8 mouse cellular contexts compared by ENCODE assay signal in the genomic region with DNA sequence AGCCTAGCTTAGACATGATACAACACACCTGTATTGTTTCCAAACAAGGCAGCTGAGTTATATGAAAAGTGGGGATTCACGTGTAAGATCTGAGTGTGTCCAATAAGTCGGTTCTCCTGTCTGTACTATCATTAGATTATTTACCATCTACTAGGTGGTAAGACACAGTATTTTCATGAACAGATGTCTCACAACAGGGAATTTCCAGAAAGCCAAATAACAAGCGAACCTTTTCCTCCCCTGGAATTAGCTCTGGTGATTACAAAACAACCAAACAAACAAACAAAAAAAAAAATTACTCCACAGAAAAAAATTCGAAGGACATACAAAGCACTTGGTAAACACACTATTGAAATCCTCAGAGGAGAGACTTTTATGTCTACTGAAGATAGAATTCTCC. TPM values are rescaled to one million over a fixed set of nuclear protein-coding genes. Genes with fewer than 3 reads are reported as not detected.
A peak's percentile ranks its signal among the peaks of the same experiment; 100 is the strongest.
DNase-seq lines count a peak whose midpoint lies in the region; ATAC-seq and TF ChIP-seq lines count a peak whose summit lies in the region.

No protein-coding gene starts in this region.

- H3K4me3 ChIP-seq in gastrocnemius, adult 2 months = peak overlapping the region; percentile 97
- H3K4me3 ChIP-seq in kidney, embryonic 15.5 days (replicated peaks) = no peak overlapping the region; the same call in 1 of the 2 replicates
- H3K4me3 ChIP-seq in midbrain, embryonic 15.5 days = no peak overlapping the region
- no peak overlapping the region for H3K4me3 ChIP-seq in midbrain, embryonic 16.5 days (ENCODE audit: low read depth, low read length)
- H3K4me3 ChIP-seq in myocyte = no peak overlapping the region

- DNase-seq in gastrocnemius, adult 2 months = no peak
- no peak for DNase-seq in gastrocnemius, postnatal 14 days
- no peak for DNase-seq in kidney, adult 11 months
- no peak for DNase-seq in yolk sac, embryonic 10.5 days (ENCODE audit: low spot score)

- intact Hi-C loops in gastrocnemius, adult 2 months (cut with DNase I) = loop anchor here (5.0 kb wide), 1 partner anchor 134 kb away; a partner anchor contains a TSS
- intact Hi-C loops in gastrocnemius, postnatal 14 days (cut with DNase I; ENCODE audit: low total_unique reads) = no loop called here

- no peak for TF ChIP-seq CTCF in gastrocnemius, adult 2 months (IDR thresholded peaks at IDR 0.05)

- H3K9me3 ChIP-seq in kidney, embryonic 15.5 days (replicated peaks) = no peaks in the 10 kb centered on the region
- no peaks in the 10 kb centered on the region for H3K9me3 ChIP-seq in midbrain, embryonic 15.5 days
- H3K9me3 ChIP-seq in midbrain, embryonic 16.5 days (replicated peaks; ENCODE audit: control insufficient read depth, low read length, poor library complexity, severe bottlenecking) = no peaks in the 10 kb centered on the region

- no peaks in the 10 kb centered on the region for H3K27me3 ChIP-seq in kidney, embryonic 15.5 days
- no peaks in the 10 kb centered on the region for H3K27me3 ChIP-seq in midbrain, embryonic 15.5 days (replicated peaks)
- no peaks in the 10 kb centered on the region for H3K27me3 ChIP-seq in midbrain, embryonic 16.5 days (ENCODE audit: control insufficient read depth, insufficient read depth, low read depth, low read length)
- no peaks in the 10 kb centered on the region for H3K27me3 ChIP-seq in myocyte (ENCODE audit: control insufficient read depth, insufficient read depth, insufficient read length)

- H3K4me2 ChIP-seq in kidney, embryonic 15.5 days = peak overlapping the region; percentile 68; the same call in 1 of the 2 replicates
- H3K4me2 ChIP-seq in midbrain, embryonic 15.5 days = peak overlapping the region; percentile 31; the same call in 1 of the 2 replicates
- no peak overlapping the region for H3K4me2 ChIP-seq in midbrain, embryonic 16.5 days (ENCODE audit: low read length)
- H3K4me2 ChIP-seq in myocyte (ENCODE audit: low read depth) = peak overlapping the region; percentile 59

- peaks cover 20% of the 10 kb centered on the region for H3K36me3 ChIP-seq in kidney, embryonic 15.5 days
- peaks cover 13% of the 10 kb centered on the region; the same call in 1 of the 2 replicates for H3K36me3 ChIP-seq in midbrain, embryonic 15.5 days (replicated peaks)
- H3K36me3 ChIP-seq in midbrain, embryonic 16.5 days (ENCODE audit: control insufficient read depth, insufficient read depth, low read length) = 0 out of 2 replicates have a peak, but pooled peaks cover 4% of the 10 kb centered on the region
- peaks cover 13% of the 10 kb centered on the region for H3K36me3 ChIP-seq in myocyte (ENCODE audit: control insufficient read depth, insufficient read depth)

- peaks cover 14% of the 10 kb centered on the region for H3K4me1 ChIP-seq in kidney, embryonic 15.5 days
- H3K4me1 ChIP-seq in midbrain, embryonic 15.5 days = peaks cover 32% of the 10 kb centered on the region
- H3K4me1 ChIP-seq in midbrain, embryonic 16.5 days (ENCODE audit: control insufficient read depth, insufficient read depth, low read length) = peaks cover 29% of the 10 kb centered on the region

- H3K9ac ChIP-seq in kidney, embryonic 15.5 days = no peak overlapping the region
- H3K9ac ChIP-seq in midbrain, embryonic 15.5 days = no peak overlapping the region
- H3K9ac ChIP-seq in midbrain, embryonic 16.5 days (ENCODE audit: low read depth, low read length) = no peak overlapping the region

- ATAC-seq in kidney, embryonic 15.5 days (replicated peaks; ENCODE audit: low FRiP score) = no peak
- ATAC-seq in midbrain, embryonic 15.5 days (replicated peaks) = no peak
- no peak for ATAC-seq in midbrain, embryonic 16.5 days

- H3K79me2 ChIP-seq in myocyte (ENCODE audit: control insufficient read depth, insufficient read depth) = peaks cover 39% of the 10 kb centered on the region

- H3K27ac ChIP-seq in gastrocnemius, adult 2 months = peak overlapping the region; percentile 91; the same call in 1 of the 2 replicates
- H3K27ac ChIP-seq in kidney, embryonic 15.5 days = no peak overlapping the region
- H3K27ac ChIP-seq in midbrain, embryonic 15.5 days = no peak overlapping the region
- H3K27ac ChIP-seq in midbrain, embryonic 16.5 days (ENCODE audit: low read length) = no peak overlapping the region

- TF ChIP-seq POLR2A in myocyte (IDR thresholded peaks at IDR 0.05; ENCODE audit: insufficient read length, low read depth) = no peak

- WGBS in kidney, embryonic 15.5 days = 78% methylated on average over 4 of the region's 4 CpGs
- WGBS in midbrain, embryonic 15.5 days = 81% methylated on average over 4 of the region's 4 CpGs
- 84% methylated on average over 4 of the region's 4 CpGs for WGBS in midbrain, embryonic 16.5 days

- no peak overlapping the region for H3ac ChIP-seq in myocyte (ENCODE audit: control insufficient read depth, insufficient read length)

TF ChIP-seq in myocyte, 11 proteins besides CTCF, POLR2A, EP300 and RAD21:
- TF ChIP-seq POLR2AphosphoS2 (IDR thresholded peaks at IDR 0.05; ENCODE audit: insufficient read length, low read depth) = no peak
- TF ChIP-seq CEBPB (IDR thresholded peaks at IDR 0.05; ENCODE audit: insufficient read depth, poor library complexity, severe bottlenecking) = no peak
- no peak for TF ChIP-seq REST (IDR thresholded peaks at IDR 0.05; ENCODE audit: insufficient read depth, insufficient read length)
- no peak for TF ChIP-seq SRF (IDR thresholded peaks at IDR 0.05; ENCODE audit: control insufficient read depth, insufficient read length, low read depth)
- TF ChIP-seq MYOD1 (IDR thresholded peaks at IDR 0.05; ENCODE audit: control insufficient read depth in 1 of 3, insufficient read length in 2 of 3, low read depth in 2 of 3) = no peak
- TF ChIP-seq USF1 (IDR thresholded peaks at IDR 0.05; ENCODE audit: low read depth) = no peak
- no peak for TF ChIP-seq TCF3 (IDR thresholded peaks at IDR 0.05; ENCODE audit: insufficient read length, low read depth)
- no peak for TF ChIP-seq E2F4 (IDR thresholded peaks at IDR 0.05; ENCODE audit: insufficient read depth)
- TF ChIP-seq TCF12 (IDR thresholded peaks at IDR 0.05; ENCODE audit: insufficient read depth, poor library complexity, severe bottlenecking) = no peak
- no peak for TF ChIP-seq MYOG (IDR thresholded peaks at IDR 0.05; ENCODE audit: control insufficient read depth in 1 of 3, insufficient read depth in 1 of 3, insufficient read length in 2 of 3, low read depth in 2 of 3)
- TF ChIP-seq MAX (IDR thresholded peaks at IDR 0.05; ENCODE audit: low read depth) = no peak

RNA-seq across cellular contexts. Expression of a gene that starts 0.8 kb away (rescaled TPM):
- total RNA-seq in gastrocnemius, adult 2 months (2021) = 1 to 10 TPM; 8.7 to 9.4 TPM
- total RNA-seq in gastrocnemius, postnatal 14 days (2021) = 1 to 10 TPM; 7.5 to 7.6 TPM
- 17.6 and 17.7 TPM in 2 replicates for polyA plus RNA-seq in kidney, embryonic 15.5 days (2015; fragmentation: Nextera tagmentation; extraction: Ambion mirVana)
- polyA plus RNA-seq in midbrain, embryonic 15.5 days (2015; fragmentation: Nextera tagmentation; extraction: Ambion mirVana) = 21.7 and 24.1 TPM in 2 replicates
- polyA plus RNA-seq in midbrain, embryonic 16.5 days (2015; fragmentation: Nextera tagmentation; extraction: Ambion mirVana) = 21.2 and 23.2 TPM in 2 replicates
- 2.1 TPM for polyA plus RNA-seq in myocyte (2012; fragmentation: generic; extraction: Trizol)
